Mouse (Mus musculus) layer of hippocampus, postnatal 25 days (tissue): ENCODE measurements around the gene Invs. TPM values are rescaled to one million over a fixed set of nuclear protein-coding genes. Genes with fewer than 3 reads are reported as not detected.
A peak's percentile ranks its signal among the peaks of the same experiment; 100 is the strongest.

Source experiments
- DNase-seq, 2 experiments: peaks; one replicate each; pipeline ENCODE4 v3.0.0; 2022; ENCODE audit warnings: mixed read lengths in 2 of 2, low spot score in 1 of 2; ENCODE audit errors: extremely low spot score in 1 of 2
- total RNA-seq, 2 experiments: library from RNA; stranded (reverse); gene quantifications; 2 replicates each; pipeline ENCODE4 v1.2.3; 2021

The Invs gene
- total RNA-seq, 2 experiments from 2014 or later = 10.3 to 14.4 TPM

DNA sequence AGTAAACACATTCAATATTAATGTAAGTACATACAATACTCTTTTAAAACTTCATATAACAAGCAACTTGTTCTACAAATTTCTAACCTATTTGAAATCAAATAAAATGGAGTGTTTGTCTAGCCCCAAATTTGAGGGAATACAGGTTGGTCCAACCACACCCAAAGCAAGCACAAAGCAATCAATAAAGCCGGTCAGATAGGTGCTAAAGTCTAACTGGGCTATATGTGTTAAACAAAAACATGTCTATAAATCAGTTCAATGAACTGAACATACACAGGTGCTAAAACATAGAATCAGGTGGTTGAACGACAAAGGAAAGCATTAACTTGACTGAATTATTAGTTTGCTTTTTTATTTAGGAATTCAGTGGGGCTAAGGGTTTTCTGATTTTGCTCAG, 148.5 kb downstream of the Invs start:
- DNase-seq = no peak

DNA sequence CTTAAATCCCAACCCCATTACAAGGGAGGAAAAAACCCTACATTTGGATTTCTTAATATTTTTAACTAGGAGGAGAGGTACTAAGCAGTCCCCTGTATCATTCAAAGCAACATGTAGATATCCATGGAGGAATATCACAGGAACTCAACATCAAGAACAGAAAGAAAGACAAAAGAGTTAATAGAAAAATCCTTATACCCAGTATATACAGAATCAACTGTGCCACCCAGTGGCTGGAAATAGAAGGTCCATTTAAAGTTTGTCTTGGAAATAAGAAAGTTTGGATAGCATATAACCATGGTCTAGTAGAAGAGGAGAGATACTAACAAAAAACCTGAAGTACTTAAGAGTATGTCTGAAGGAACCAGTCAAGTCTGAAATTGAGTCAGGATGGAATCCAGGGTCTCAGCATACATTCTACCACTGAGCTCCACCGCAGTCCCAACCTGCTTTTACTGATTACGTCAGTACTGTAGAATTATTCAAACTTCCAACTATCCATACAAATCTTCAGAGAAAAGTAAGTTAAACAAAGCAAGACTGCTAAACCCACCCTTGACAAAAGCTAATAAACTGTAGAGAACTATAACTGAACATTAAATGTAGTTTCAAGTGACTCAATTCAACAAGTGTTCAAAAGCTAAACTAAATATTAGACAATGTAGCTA, 174.7 kb downstream of the Invs start:
- no peak for DNase-seq

DNA sequence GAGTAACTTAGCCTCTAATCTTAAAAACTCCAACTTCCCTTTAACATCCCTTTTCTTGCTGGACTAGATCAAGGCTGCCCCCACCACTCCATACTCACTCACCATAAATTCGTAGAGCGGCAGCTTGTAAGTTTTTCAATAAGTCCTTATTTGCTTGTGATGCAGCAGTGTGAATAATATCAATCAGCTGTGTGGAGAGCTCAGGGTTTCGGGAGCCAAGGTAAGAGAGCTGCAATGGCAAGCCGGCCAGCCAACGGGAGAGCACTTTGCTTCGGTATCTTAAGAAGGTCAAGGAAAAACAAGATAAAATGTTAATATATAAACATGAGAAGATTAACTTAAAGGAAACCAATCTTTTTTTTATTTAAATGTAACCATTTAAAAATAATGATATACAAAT, 178.9 kb downstream of the Invs start:
- no peak for DNase-seq

DNA sequence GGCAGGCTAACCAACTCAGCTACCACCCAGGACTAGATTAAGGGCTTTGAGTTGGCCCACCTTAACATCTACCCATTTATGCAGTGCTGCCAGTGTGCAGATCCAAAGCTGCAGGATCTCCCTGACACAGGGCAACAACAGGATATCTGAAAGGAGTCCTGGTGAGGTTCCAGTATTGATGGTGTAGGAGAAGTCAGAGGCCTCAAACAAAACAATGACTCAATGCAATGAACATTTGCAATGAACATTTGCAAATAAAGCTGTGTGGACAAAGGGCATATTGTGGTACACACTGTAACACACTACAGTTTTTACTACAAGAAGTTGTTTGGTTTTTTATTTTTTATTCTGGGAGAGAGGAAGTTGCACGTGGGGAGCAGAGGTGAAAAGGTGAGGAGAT, 181.5 kb downstream of the Invs start:
- no peak for DNase-seq

DNA sequence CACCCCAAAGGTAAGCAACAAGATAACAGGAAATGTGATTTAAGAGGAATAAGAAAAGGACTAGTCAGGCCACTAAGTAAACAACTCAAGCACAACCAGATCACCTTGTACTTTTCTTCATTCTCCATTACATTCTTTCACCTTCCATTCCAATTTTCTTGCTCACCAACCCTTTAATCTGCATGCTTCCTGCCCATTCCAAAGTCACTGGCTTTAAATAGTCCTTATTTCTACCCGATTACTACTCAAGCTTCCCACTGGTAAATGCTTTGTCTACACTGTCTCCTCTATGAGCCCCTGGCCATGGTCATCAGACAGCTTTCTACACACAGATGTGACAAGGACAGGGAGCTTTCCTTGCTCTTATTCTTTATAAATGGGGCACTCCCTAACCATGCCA, 191.4 kb downstream of the Invs start:
- DNase-seq = no peak

DNA sequence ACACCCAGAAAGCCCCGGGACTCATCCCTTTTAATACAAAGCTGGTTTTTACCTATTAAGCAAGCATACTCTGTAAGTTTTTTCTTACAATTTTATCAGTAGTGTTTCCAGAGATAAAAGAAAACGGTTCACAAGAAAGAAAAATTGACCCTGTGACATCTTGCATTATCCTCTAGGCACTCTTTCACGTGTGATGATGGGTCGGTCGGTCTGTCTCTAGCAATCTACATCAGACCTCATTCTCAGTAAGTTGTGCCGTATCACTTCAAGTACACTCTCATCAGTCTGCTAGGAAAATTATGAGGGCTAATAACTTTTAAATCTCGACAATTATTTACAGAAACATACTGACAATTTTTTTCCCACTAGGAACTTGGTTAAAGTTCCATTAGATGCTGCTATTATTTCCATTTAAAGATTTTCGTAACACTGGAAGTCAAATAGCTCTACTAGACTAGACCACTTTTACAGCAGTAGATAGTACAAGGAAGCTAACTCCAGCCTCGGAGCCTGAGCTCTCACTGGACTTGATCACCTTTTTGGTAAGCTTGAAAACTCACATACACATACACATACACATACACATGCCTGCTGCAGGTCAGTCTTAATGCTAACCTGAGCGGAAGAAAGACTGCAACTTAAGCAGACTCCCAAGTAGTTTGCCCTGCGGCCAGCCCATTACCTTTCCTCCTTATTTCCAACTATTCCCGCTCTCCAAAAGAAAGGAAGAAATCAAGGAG, 192.7 kb downstream of the Invs start:
- no peak for DNase-seq

DNA sequence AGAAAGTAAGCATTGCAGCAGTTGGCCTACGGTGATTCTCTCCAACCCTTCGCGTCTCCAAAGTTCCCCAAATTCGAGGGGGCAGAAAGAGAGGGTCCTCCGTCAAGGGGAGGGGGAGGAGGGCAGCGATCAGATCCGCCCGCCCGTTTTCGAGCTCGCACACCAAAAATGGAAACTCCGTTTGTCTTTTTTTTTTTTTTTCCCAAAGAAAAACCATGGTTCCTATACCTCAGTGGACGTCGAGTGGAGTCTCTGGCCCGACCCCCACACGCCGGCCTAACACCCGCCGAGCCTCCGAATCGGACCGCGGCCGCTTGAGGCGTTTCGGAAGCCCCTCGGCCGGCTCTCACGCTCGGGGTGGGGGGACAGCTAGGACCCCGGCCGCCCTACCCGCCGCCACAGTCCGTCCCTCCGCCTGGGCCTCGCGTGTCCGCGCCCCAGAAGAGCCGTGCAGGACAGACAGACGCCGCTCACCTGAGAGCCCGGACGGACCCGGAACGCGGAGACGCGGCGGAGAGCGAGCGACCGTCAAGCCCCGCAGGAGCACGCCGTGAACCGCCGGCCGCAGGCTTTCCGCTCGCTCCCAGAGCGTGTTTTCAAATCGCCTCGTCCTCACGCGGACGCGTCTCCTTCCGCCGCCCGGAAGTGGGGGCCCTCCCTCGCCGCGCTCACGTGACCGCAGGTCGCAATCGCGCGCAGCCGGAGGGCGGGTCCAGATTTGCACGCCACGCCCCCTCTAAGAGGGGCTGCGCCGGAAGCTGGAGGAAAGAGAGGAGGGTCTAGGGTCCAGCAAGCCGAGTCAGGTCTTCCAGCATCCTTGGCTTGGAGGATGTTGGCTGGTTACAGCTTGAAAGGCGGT, 193.5 kb downstream of the Invs start, which contains the start of gene Tex10:
TSS of gene Tex10 (minus strand) at position 668 of the 859 bp plus-strand sequence.
- peak; percentile 78 to 80 for DNase-seq

DNA sequence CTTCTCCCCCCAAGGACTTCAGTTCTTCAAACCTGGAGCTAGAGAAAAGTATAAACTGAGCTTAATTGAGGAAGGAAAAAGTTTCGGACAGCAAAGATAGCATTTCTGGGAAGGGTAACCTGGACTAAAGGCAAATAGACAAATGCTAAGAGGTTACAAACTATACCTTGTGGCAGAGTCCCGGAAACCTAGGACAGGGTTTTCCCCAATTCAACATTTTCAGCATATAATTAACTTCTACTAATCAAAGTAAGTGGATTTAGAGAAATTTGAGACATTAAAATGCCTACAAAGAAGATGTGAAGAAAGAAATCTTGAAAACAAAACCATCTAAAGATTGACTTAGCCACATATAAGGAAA, 194.1 kb downstream of the Invs start:
- DNase-seq = no peak

DNA sequence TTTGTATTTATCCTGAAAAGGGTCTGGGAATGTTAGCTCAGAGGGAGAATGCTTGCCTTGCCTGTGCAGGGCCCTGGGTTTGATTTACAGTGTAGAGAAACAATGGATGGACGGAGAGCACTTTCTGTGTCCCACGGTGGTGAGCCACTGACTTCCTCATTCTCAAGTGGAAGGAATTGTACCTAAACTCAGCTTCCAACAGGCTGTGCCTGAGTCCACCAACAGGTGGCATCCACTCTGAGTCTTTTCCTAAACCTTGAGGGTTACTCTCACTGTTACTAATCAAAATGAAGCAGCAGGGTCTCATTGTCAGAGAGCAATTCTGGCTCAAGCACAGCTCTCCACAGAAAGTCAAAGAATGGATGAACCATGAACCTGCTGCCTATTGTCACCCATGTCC, 201.7 kb downstream of the Invs start:
- DNase-seq = peak in 1 of 2 experiments; percentile 7

Other genes starting within 250 kb of the Invs start
- gene Nr4a3, start 234.6 kb upstream of the Invs start, total RNA-seq = 10 to 100 TPM; 60.7 to 82.9 TPM
- 10 to 100 TPM; 18.8 to 23.1 TPM for gene Stx17, start 154.8 kb upstream of the Invs start, total RNA-seq
- gene Erp44, start 202 bp upstream of the Invs start, total RNA-seq = 10 to 100 TPM; 32.3 to 33.5 TPM
- 10 to 100 TPM; 23.1 to 27.6 TPM for gene Tex10, start 193.7 kb downstream of the Invs start, total RNA-seq